Mouse (Mus musculus): ENCODE measurements around the gene Scrn2. TPM values are rescaled to one million over a fixed set of nuclear protein-coding genes. Genes with fewer than 3 reads are reported as not detected.

Gene Scrn2
- 9.1 and 11.5 TPM in 2 replicates for polyA plus RNA-seq (2015; fragmentation: Nextera tagmentation; extraction: Ambion mirVana)

DNA sequence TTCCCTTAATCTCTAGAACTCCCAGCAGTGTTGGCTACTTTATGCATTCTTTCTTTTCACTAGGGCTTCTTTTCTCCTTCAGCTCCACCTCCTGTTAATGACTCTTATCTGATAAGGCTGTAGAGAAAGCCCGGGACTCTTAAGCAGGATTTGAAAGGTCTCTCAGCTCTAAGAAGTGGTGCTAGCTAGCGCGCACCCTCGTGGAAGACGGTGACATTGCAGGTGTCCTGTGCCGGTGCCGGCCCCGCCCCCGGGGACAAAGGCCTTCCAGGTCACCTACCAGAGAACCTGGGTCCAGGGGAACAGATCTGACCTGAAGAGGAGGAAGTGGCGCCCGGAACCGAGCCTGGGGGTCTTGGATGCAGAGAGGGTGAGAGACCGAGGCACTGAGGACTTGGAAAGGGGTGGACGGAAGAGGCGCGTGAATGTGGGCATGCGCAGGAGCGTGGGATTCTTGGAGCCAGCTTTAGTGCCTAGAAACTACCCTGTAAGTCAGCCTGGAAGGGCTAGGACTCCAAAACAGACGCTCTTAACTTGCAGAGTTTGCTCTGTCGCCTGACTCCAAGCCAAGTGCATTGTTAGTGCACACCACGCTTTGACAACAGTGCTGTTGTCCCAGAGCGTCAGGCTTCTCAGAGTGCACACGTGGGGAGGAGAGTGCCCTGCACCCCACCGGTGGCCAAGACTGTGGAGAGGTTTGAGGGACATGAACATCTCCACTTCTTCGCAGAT is at the start of gene Scrn2:
TSS of gene Scrn2 (plus strand) at position 253 of the 732 bp plus-strand sequence.

DNA sequence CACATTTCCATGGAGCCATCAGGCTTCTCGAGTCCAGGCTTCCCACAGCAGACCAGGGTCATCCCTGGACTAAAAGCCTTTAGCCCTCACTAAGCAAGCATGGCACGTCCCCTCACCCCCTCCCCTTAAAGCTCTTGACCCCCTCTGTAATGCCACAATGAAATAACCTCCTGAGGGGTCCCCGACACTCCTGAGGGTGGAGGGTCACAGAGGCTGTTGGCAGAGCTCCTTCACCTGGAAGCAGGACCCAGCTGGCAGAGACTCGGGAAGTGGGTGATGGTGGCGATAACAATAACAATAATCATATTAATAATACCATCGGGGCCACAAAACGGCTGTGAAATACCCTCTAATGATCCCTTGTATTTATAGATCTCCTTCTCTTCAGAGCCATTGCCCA is 46.9 kb upstream of the Scrn2 start, which contains the start of gene Sp2:
TSS of gene Sp2 (minus strand) at position 101 of the 400 bp plus-strand sequence.

GRCm38 (mm10) chr11:97013121-97013670 is 16.5 kb upstream of the Scrn2 start, which contains the start of gene Sp6:
TSS of gene Sp6 (plus strand) at chr11:97013394.

GRCm38 (mm10) chr11:97041022-97041899 is 11.5 kb downstream of the Scrn2 start, which contains the start of the genes Lrrc46 and Mrpl10:
TSS of gene Lrrc46 (minus strand) at chr11:97041407.
TSS of gene Mrpl10 (plus strand) at chr11:97041560.

GRCm38 (mm10) chr11:97050216-97050943 is 20.6 kb downstream of the Scrn2 start, which contains the start of gene Osbpl7:
TSS of gene Osbpl7 (plus strand) at chr11:97050628.

Small RNA genes lying within 50 kb of the gene (microRNA-seq; reads per million reads assigned to microRNA genes)
- 1.2 reads per million for gene Mir8103

Other genes with a start within 250 kb of the Scrn2 start
- gene Cbx1, start 240.8 kb upstream of the Scrn2 start, polyA plus RNA-seq (2015; fragmentation: Nextera tagmentation; extraction: Ambion mirVana), result 49.2 and 49.5 TPM in 2 replicates
- 66.9 and 68.8 TPM in 2 replicates for gene Nfe2l1, start 200.0 kb upstream of the Scrn2 start, polyA plus RNA-seq (2015; fragmentation: Nextera tagmentation; extraction: Ambion mirVana)
- gene Copz2, start 180.1 kb upstream of the Scrn2 start, polyA plus RNA-seq (2015; fragmentation: Nextera tagmentation; extraction: Ambion mirVana), result 30.1 and 42.5 TPM in 2 replicates
- 72.4 and 74.2 TPM in 2 replicates for gene Cdk5rap3, start 113.4 kb upstream of the Scrn2 start, polyA plus RNA-seq (2015; fragmentation: Nextera tagmentation; extraction: Ambion mirVana)
- 0.23 and 0.32 TPM in 2 replicates for gene Prr15l, start 101.8 kb upstream of the Scrn2 start, polyA plus RNA-seq (2015; fragmentation: Nextera tagmentation; extraction: Ambion mirVana)
- 30.2 and 33.2 TPM in 2 replicates for gene Pnpo, start 86.0 kb upstream of the Scrn2 start, polyA plus RNA-seq (2015; fragmentation: Nextera tagmentation; extraction: Ambion mirVana)
- gene Sp2, start 47.0 kb upstream of the Scrn2 start, polyA plus RNA-seq (2015; fragmentation: Nextera tagmentation; extraction: Ambion mirVana), result 10.1 and 11.6 TPM in 2 replicates
- 0.36 and 0.45 TPM in 2 replicates for gene Sp6, start 16.5 kb upstream of the Scrn2 start, polyA plus RNA-seq (2015; fragmentation: Nextera tagmentation; extraction: Ambion mirVana)
- gene Lrrc46, start 11.5 kb downstream of the Scrn2 start, polyA plus RNA-seq (2015; fragmentation: Nextera tagmentation; extraction: Ambion mirVana), result 2.2 and 2.8 TPM in 2 replicates
- 64.7 and 67.8 TPM in 2 replicates for gene Mrpl10, start 11.6 kb downstream of the Scrn2 start, polyA plus RNA-seq (2015; fragmentation: Nextera tagmentation; extraction: Ambion mirVana)
- gene Osbpl7, start 20.7 kb downstream of the Scrn2 start, polyA plus RNA-seq (2015; fragmentation: Nextera tagmentation; extraction: Ambion mirVana), result 8.5 and 12.0 TPM in 2 replicates
- gene Tbx21, start 85.4 kb downstream of the Scrn2 start, polyA plus RNA-seq (2015; fragmentation: Nextera tagmentation; extraction: Ambion mirVana), result 0.32 and 0.45 TPM in 2 replicates
- 12.1 and 13.1 TPM in 2 replicates for gene Tbkbp1, start 121.6 kb downstream of the Scrn2 start, polyA plus RNA-seq (2015; fragmentation: Nextera tagmentation; extraction: Ambion mirVana)
- 24.1 and 27.3 TPM in 2 replicates for gene Kpnb1, start 157.9 kb downstream of the Scrn2 start, polyA plus RNA-seq (2015; fragmentation: Nextera tagmentation; extraction: Ambion mirVana)